Mouse (Mus musculus) small intestine, adult 2 months (tissue): Measurements from ENCODE around the gene Nicn1. TPM values are rescaled to one million over a fixed set of nuclear protein-coding genes. Genes with fewer than 3 reads are reported as not detected.
A peak's percentile ranks its signal among the peaks of the same experiment; 100 is the strongest.

Experiments used
- H3K27ac ChIP-seq: fragments of 200-500 bp; 2 replicates; pipeline ENCODE4 v1.5.1; 2012; ENCODE audit warnings: low read depth, low read length, control low read depth, inconsistent platforms; ENCODE audit not compliant: insufficient read depth
- H3K27me3 ChIP-seq: fragments of 200-500 bp; 2 replicates; pipeline ENCODE4 v1.6.1; 2012; ENCODE audit warnings: mild to moderate bottlenecking, moderate library complexity, low read length, inconsistent platforms; ENCODE audit not compliant: control insufficient read depth, insufficient read depth
- H3K36me3 ChIP-seq: fragments of 200-500 bp; 2 replicates; pipeline ENCODE4 v1.6.1; 2012; ENCODE audit warnings: mild to moderate bottlenecking, low read length, control low read depth, inconsistent platforms; ENCODE audit not compliant: control insufficient read depth, insufficient read depth
- H3K4me1 ChIP-seq: fragments of 200-500 bp; 2 replicates; pipeline ENCODE4 v1.6.1; 2012; ENCODE audit warnings: low read length, inconsistent platforms, mixed read lengths; ENCODE audit not compliant: control insufficient read depth, insufficient read depth, insufficient read length
- H3K4me3 ChIP-seq: fragments of 200-500 bp; 2 replicates; pipeline ENCODE4 v1.5.1; 2012; ENCODE audit warnings: low read depth, mild to moderate bottlenecking, control low read depth, inconsistent platforms, low read length, moderate library complexity
- CTCF ChIP-seq: fragments of 200-500 bp; IDR thresholded peaks from 2 replicates; pipeline ENCODE4 v1.5.1; 2012; ENCODE audit warnings: low read depth, mild to moderate bottlenecking, control low read depth, inconsistent platforms, low read length, moderate library complexity, mixed read lengths; ENCODE audit not compliant: insufficient replicate concordance, insufficient read length; ENCODE audit errors: extremely low read depth
- POLR2A ChIP-seq: fragments of 200-500 bp; IDR thresholded peaks from 2 replicates; pipeline ENCODE4 v1.6.1; 2012; ENCODE audit warnings: low read depth, mild to moderate bottlenecking, control low read depth, inconsistent platforms, low read length, moderate library complexity
- WGBS: fragments of 180-500 bp; shearing (Covaris S2); methylation state at CpG from one replicate; pipeline ENCODE4 v1.1.7; 2018; 5-methylcytosine and 5-hydroxymethylcytosine counted together
- polyA plus RNA-seq: library from polyadenylated mRNA; depleted of rRNA; stranded (reverse); fragments of >200 nt; gene quantifications from 2 replicates; pipeline ENCODE4 v1.2.3, GENCODE M21; 2012

The Nicn1 gene
- polyA plus RNA-seq, 1 experiment: 3.9 TPM

DNA sequence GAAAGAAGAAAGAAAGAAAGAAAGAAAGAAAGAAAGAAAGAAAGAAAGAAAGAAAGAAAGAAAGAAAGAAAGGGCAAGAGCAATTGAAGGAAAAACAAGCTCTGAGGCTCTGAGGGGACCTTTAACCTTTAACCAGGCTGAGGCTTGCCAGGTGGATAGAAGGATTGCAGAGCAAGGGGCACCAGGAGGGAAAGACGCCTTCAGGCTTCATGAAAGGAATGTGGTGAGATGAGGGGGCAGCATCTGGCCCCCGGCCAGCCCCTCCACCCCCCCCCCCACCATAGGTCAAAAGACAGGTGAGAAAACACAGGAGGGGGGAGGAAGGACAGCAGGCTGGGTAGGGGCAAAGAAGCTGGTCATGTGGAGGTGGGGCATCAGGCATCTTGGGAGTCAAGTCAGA is 18.3 kb upstream of the Nicn1 start:
- TF ChIP-seq POLR2A (no peak), CTCF (no peak)
- no peaks in the 10 kb centered on the region for H3K27me3 ChIP-seq
- peak overlapping the region; percentile 83 for H3K27ac ChIP-seq
- H3K4me3 ChIP-seq: no peak overlapping the region
- H3K36me3 ChIP-seq: no peaks in the 10 kb centered on the region
- WGBS: 9% methylated on average over 2 of the region's 2 CpGs
- H3K4me1 ChIP-seq: peaks cover 35% of the 10 kb centered on the region; the same call in 1 of the 2 replicates

DNA sequence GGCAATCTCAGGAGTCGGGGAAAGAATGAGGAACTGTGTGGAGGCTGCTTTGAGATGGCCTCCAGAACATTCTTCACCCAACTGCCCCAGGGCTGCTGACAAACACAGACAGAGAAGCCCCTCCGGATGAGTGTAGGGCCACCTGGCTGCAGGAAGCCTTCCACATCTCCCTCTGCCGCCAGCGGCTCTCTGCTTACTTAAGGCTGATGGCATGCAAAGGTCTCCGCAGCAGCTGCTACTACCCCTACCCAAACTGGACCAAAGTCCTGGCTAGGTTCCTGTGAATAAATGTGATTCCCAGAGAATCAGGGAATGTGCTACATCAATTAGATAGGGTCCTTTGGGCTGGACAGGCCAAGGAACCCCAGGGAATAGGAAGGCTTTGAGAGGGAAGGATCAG is 17.5 kb upstream of the Nicn1 start:
- Histone ChIP-seq H3K27me3 (no peaks in the 10 kb centered on the region), H3K4me3 (no peak overlapping the region), H3K4me1 (peaks cover 30% of the 10 kb centered on the region; the same call in 1 of the 2 replicates), H3K27ac (peak overlapping the region; percentile 54; the same call in 1 of the 2 replicates), H3K36me3 (no peaks in the 10 kb centered on the region)
- TF ChIP-seq POLR2A (no peak), CTCF (no peak)
- WGBS: 47% methylated on average over 5 of the region's 5 CpGs

DNA sequence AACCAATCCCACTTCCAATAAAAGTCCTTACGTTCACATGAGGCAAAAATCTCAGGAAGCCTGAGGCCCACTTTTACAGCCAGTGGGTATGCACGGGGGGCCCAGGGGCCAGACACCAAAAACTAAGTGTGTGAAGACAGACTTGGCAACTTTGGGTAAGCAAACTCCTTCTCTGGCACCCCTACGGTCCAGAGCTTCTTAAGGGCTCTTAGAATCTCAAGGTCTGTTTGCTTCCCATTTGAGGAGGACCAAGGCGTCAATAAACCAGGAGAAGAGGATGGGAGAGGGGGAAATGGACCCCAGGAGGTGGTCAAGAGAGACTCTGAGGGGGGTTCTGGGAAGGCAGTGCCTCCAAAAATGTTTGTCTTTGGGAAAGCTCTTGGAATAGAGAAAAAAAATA is 16.7 kb upstream of the Nicn1 start:
- Histone ChIP-seq H3K27me3 (no peaks in the 10 kb centered on the region), H3K27ac (no peak overlapping the region), H3K4me1 (peaks cover 29% of the 10 kb centered on the region; the same call in 1 of the 2 replicates), H3K4me3 (no peak overlapping the region), H3K36me3 (no peaks in the 10 kb centered on the region)
- 86% methylated on average over 4 of the region's 4 CpGs for WGBS
- no peak for TF ChIP-seq POLR2A
- TF ChIP-seq CTCF: no peak

DNA sequence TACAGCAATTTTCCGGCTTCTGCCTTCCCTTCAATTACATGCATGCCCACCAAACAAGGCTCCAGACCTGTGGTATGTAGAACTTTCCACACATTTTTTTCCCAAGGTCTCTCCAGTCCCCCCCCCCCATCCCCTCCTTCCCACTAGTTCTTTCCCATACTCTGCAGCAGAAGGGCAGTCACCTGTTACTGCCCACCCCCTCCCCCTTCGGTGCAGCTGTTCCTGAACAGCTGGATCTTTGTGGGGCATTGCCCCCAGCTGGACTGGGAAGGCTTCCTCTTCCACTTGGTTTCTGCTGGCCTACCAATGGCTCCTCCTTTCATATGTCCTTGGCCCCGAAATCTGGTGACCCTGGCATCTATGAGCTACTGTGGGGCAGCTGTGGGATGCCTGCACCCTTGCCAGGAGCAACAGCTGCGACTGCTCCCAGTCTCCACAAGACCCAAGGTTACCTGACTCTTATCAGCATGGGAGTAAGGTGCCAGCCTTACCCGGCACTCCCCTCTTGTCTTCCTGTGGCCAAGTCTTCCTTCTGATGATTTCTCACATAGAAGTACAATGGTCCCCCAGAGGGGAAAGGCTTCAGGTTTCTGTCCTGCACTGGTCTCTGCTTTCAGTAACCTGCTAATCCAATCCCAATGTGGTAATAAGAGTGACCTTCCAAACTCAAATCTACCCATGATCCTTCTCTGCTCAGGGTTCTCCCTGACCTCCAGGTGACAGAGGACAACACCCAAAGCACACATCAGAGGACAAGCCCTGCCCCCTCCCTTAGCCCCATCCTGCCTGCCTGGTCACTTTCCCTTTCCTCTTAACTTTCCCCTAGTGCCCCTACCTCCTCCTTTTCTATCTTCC is 15.5 kb upstream of the Nicn1 start:
- no peak for TF ChIP-seq POLR2A
- no peak for TF ChIP-seq CTCF
- Histone ChIP-seq H3K4me3 (no peak overlapping the region), H3K36me3 (no peaks in the 10 kb centered on the region), H3K27me3 (no peaks in the 10 kb centered on the region), H3K4me1 (peaks cover 23% of the 10 kb centered on the region; the same call in 1 of the 2 replicates), H3K27ac (peak overlapping the region; percentile 55)
- 36% methylated on average over 5 of the region's 5 CpGs for WGBS

DNA sequence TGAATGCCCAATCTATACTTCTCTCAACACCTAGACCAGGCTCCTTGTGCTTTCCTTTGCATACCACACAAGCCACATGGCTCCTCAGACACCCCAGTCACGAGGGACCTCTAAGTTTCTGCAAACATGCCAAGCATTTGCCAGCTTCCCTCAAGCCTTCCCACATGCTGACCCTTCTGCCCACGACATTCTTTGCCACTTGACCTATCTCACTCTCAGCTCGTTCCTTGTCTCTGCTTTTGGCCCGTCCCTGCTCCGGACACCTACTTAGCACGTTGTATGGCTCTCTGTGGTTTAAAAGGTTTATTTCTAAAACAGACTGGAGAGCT is 14.9 kb upstream of the Nicn1 start:
- whole genome bisulfite sequencing: 56% methylated on average over 6 of the region's 6 CpGs

DNA sequence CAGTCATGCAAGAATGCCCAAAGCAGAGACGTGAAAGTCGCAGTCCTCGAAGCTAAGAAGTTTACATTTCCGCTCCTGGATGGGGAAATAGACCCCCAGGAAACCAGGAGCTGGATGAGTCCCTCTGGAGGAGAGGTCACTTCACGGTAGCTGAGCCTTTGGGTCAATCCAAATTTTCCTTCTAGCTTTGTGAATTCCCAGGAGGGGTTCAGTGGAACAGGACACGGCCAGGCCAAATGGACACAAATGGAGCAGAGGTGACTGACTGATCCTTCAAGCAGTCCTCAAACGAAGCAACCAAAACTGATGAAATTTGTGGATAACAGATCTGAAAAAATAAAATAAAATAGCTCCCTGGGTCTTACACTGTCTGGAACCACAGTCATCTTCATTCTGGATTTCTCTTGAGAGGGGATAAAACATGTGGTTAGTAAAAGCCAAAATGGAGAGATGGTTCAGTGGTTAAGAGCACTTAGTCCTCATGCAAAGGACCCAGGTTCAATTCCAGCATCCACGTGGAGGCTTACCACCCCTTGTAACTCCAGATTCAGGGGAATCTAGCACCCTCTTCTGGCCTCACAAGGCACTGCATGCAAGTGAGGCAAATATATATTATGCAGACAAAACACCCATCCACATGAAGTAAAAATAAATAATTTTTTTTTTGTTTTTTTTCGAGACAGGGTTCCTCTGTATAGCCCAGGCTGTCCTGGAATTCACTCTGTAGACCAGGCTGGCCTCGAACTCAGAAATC is 11.4 kb upstream of the Nicn1 start:
- Histone ChIP-seq H3K27ac (no peak overlapping the region), H3K4me3 (no peak overlapping the region), H3K4me1 (peaks cover 10% of the 10 kb centered on the region; the same call in 1 of the 2 replicates), H3K36me3 (no peaks in the 10 kb centered on the region), H3K27me3 (no peaks in the 10 kb centered on the region)
- no peak for TF ChIP-seq POLR2A
- peak; percentile 62; the same call in 1 of the 2 replicates for TF ChIP-seq CTCF
- 71% methylated on average over 10 of the region's 10 CpGs for WGBS

More for the DNA sequence above, 14.9 kb upstream of the Nicn1 start:
- H3K36me3 ChIP-seq: no peaks in the 10 kb centered on the region
- TF ChIP-seq CTCF: no peak
- no peak for TF ChIP-seq POLR2A
- H3K4me1 ChIP-seq: peaks cover 20% of the 10 kb centered on the region; the same call in 1 of the 2 replicates
- H3K4me3 ChIP-seq: no peak overlapping the region
- H3K27me3 ChIP-seq: no peaks in the 10 kb centered on the region
- peak overlapping the region; percentile 55 for H3K27ac ChIP-seq
